Mouse (Mus musculus) heart, adult 8-10 months (tissue): ENCODE measurements around the gene Chp1. TPM values are rescaled to one million over a fixed set of nuclear protein-coding genes. Genes with fewer than 3 reads are reported as not detected.
A peak's percentile ranks its signal among the peaks of the same experiment; 100 is the strongest.
"Not testable (repeated sequence)": the region's sequence is repeated elsewhere in the genome, so short reads cannot be mapped to it uniquely, and the experiment has no call there.

Experiments used
- DNase-seq: peaks from one replicate; pipeline ENCODE4 v3.0.0; 2022; ENCODE audit warnings: low spot score
- total RNA-seq, 4 experiments: library from RNA; stranded (reverse); gene quantifications; 2 replicates each; pipeline ENCODE4 v1.2.4; 2022

Chp1 gene
- total RNA-seq, result 10 to 100 TPM; 84.3 to 96.9 (median 85.1) TPM

- peak; percentile 99 for DNase-seq
These were observed at the start of gene Chp1, which contains the start of gene Exd1 for GRCm38 (mm10) chr2:119547522-119548370. TSS of gene Chp1 (plus strand) at chr2:119547697. TSS of gene Exd1 (minus strand) at chr2:119547627.

GRCm38 (mm10) chr2:119498859-119499258 lies 48.6 kb upstream of the Chp1 start:
- no peak for DNase-seq

- no peak for DNase-seq
These were observed 46.4 kb upstream of the Chp1 start for GRCm38 (mm10) chr2:119500965-119501652.

- no peak for DNase-seq
These were observed 40.4 kb upstream of the Chp1 start for GRCm38 (mm10) chr2:119507108-119507507.

GRCm38 (mm10) chr2:119508518-119508917 lies 39.0 kb upstream of the Chp1 start:
- DNase-seq, result not testable (repeated sequence)

GRCm38 (mm10) chr2:119510856-119511255 lies 36.6 kb upstream of the Chp1 start:
- no peak for DNase-seq

GRCm38 (mm10) chr2:119512292-119512691 lies 35.2 kb upstream of the Chp1 start:
- DNase-seq, result no peak

GRCm38 (mm10) chr2:119514026-119514522 lies 33.4 kb upstream of the Chp1 start:
- no peak for DNase-seq

GRCm38 (mm10) chr2:119516811-119517210 lies 30.7 kb upstream of the Chp1 start:
- DNase-seq, result no peak

GRCm38 (mm10) chr2:119520550-119520949 lies 26.9 kb upstream of the Chp1 start:
- DNase-seq, result no peak

- no peak for DNase-seq
These were observed 23.7 kb upstream of the Chp1 start for GRCm38 (mm10) chr2:119523836-119524235.

- no peak for DNase-seq
These were observed 22.1 kb upstream of the Chp1 start for GRCm38 (mm10) chr2:119525422-119525821.

GRCm38 (mm10) chr2:119538802-119539201 lies 8.7 kb upstream of the Chp1 start:
- no peak for DNase-seq

GRCm38 (mm10) chr2:119542106-119542505 lies 5.4 kb upstream of the Chp1 start:
- DNase-seq, result no peak

- DNase-seq, result no peak
These were observed 3.8 kb upstream of the Chp1 start for GRCm38 (mm10) chr2:119543656-119544055.

- peak; percentile 90 for DNase-seq
These were observed 512 bp upstream of the Chp1 start for GRCm38 (mm10) chr2:119546848-119547521.

GRCm38 (mm10) chr2:119548371-119548660 lies 819 bp downstream of the Chp1 start:
- DNase-seq, result no peak

- DNase-seq, result no peak
These were observed 1.2 kb downstream of the Chp1 start for GRCm38 (mm10) chr2:119548691-119549090.

- no peak for DNase-seq
These were observed 2.2 kb downstream of the Chp1 start for GRCm38 (mm10) chr2:119549678-119550077.

GRCm38 (mm10) chr2:119558039-119558438 lies 10.5 kb downstream of the Chp1 start:
- DNase-seq, result no peak

GRCm38 (mm10) chr2:119558737-119559340 lies 11.3 kb downstream of the Chp1 start:
- DNase-seq, result no peak

GRCm38 (mm10) chr2:119561794-119562193 lies 14.3 kb downstream of the Chp1 start:
- no peak for DNase-seq
